Mouse (Mus musculus) embryonic fibroblast, embryonic 13.5 days (primary cell): ENCODE results near the gene Ereg.

Experiments
- CTCF ChIP-seq: IDR thresholded peaks from 2 replicates; pipeline ENCODE4 v1.5.1; 2011; ENCODE audit warnings: mild to moderate bottlenecking, control low read depth, low read length, moderate library complexity, borderline replicate concordance; ENCODE audit not compliant: insufficient read depth
- POLR2A ChIP-seq: IDR thresholded peaks from 2 replicates; pipeline ENCODE4 v1.6.1; 2011; ENCODE audit warnings: low read depth, mild to moderate bottlenecking, control low read depth, low read length, moderate library complexity

GRCm38 (mm10) chr5:91037756-91038155 is 36.7 kb upstream of the Ereg start:
- no peak for TF ChIP-seq CTCF
- no peak for TF ChIP-seq POLR2A
